Mouse (Mus musculus): ENCODE data around the gene Gm45521. TPM values are rescaled to one million over a fixed set of nuclear protein-coding genes. Genes with fewer than 3 reads are reported as not detected.

Gm45521 gene
- polyA plus RNA-seq, 1 experiment from 2014 or later = not detected

- TF ChIP-seq EP300 (optimal IDR thresholded peaks at IDR 0.05) = no peak
- TF ChIP-seq CTCF (IDR thresholded peaks at IDR 0.05; ENCODE audit: low read depth) = no peak
- Histone ChIP-seq H3K9ac (ENCODE audit: low read length) (no peak overlapping the region), H3K27me3 (ENCODE audit: control insufficient read depth, insufficient read depth, low read length) (no peaks in the 10 kb centered on the region), H3K4me1 (replicated peaks; ENCODE audit: control insufficient read depth, insufficient read depth) (no peaks in the 10 kb centered on the region), H3K9me3 (ENCODE audit: control insufficient read depth, low read length) (no peaks in the 10 kb centered on the region), H3K36me3 (ENCODE audit: control insufficient read depth, insufficient read depth, low read length) (no peaks in the 10 kb centered on the region), H3K4me3 (ENCODE audit: low read depth, low read length) (no peak overlapping the region), H3K27ac (replicated peaks) (no peak overlapping the region), H3K4me2 (replicated peaks; ENCODE audit: low read depth) (no peak overlapping the region)
- DNase-seq (ENCODE audit: low spot score) (no peak), ATAC-seq (ENCODE audit: low FRiP score, low TSS enrichment) (no peak)
- 63% methylated on average over 2 of the region's 2 CpGs for WGBS
Measured at GRCm38 (mm10) chr14:8007486-8007885, 50.4 kb downstream of the Gm45521 start.

GRCm38 (mm10) chr14:8007923-8008322 is 50.8 kb downstream of the Gm45521 start:
- no peaks in the 10 kb centered on the region for H3K27me3 ChIP-seq (ENCODE audit: control insufficient read depth, insufficient read depth, low read length)
- no peak for ATAC-seq (ENCODE audit: low FRiP score, low TSS enrichment)
- WGBS = 85% methylated on average over 10 of the region's 10 CpGs
- no peaks in the 10 kb centered on the region for H3K9me3 ChIP-seq (ENCODE audit: control insufficient read depth, low read length)
- no peak overlapping the region for H3K4me2 ChIP-seq (replicated peaks; ENCODE audit: low read depth)
- H3K27ac ChIP-seq (replicated peaks) = no peak overlapping the region
- no peaks in the 10 kb centered on the region for H3K4me1 ChIP-seq (replicated peaks; ENCODE audit: control insufficient read depth, insufficient read depth)
- H3K4me3 ChIP-seq (ENCODE audit: low read depth, low read length) = no peak overlapping the region
- no peaks in the 10 kb centered on the region for H3K36me3 ChIP-seq (ENCODE audit: control insufficient read depth, insufficient read depth, low read length)
- TF ChIP-seq EP300 (optimal IDR thresholded peaks at IDR 0.05) (no peak), CTCF (IDR thresholded peaks at IDR 0.05; ENCODE audit: low read depth) (no peak)
- no peak overlapping the region for H3K9ac ChIP-seq (ENCODE audit: low read length)
- DNase-seq (ENCODE audit: low spot score) = no peak

Other genes starting within 250 kb of the Gm45521 start
- not detected in 2 replicates for gene Gm26661, start 165.7 kb upstream of the Gm45521 start, polyA plus RNA-seq (2015; fragmentation: Nextera tagmentation; extraction: Ambion mirVana)
- gene Flnb, start 139.3 kb upstream of the Gm45521 start, polyA plus RNA-seq (2015; fragmentation: Nextera tagmentation; extraction: Ambion mirVana) = 8.3 and 8.8 TPM in 2 replicates
- 3.7 and 3.8 TPM in 2 replicates for gene Dnase1l3, start 37.3 kb downstream of the Gm45521 start, polyA plus RNA-seq (2015; fragmentation: Nextera tagmentation; extraction: Ambion mirVana)
- gene Abhd6, start 45.6 kb downstream of the Gm45521 start, polyA plus RNA-seq (2015; fragmentation: Nextera tagmentation; extraction: Ambion mirVana) = 90.2 and 91.7 TPM in 2 replicates
- 32.6 and 35.0 TPM in 2 replicates for gene Rpp14, start 123.1 kb downstream of the Gm45521 start, polyA plus RNA-seq (2015; fragmentation: Nextera tagmentation; extraction: Ambion mirVana)
- 29.4 TPM in 2 replicates for gene Pxk, start 140.9 kb downstream of the Gm45521 start, polyA plus RNA-seq (2015; fragmentation: Nextera tagmentation; extraction: Ambion mirVana)
- gene Pdhb, start 215.7 kb downstream of the Gm45521 start, polyA plus RNA-seq (2015; fragmentation: Nextera tagmentation; extraction: Ambion mirVana) = 142 and 144 TPM in 2 replicates

All from stomach, postnatal 0 days (tissue).